Mouse (Mus musculus) C2C12 (cell line): Measurements from ENCODE around the gene Gm3233.

Experiments used
- CTCF ChIP-seq: IDR thresholded peaks from one replicate; pipeline ENCODE4 v1.5.1; 2011; ENCODE audit not compliant: control insufficient read depth, insufficient read depth, insufficient read length
- FOSL1 ChIP-seq: IDR thresholded peaks from one replicate; pipeline ENCODE4 v1.8.0; 2011; ENCODE audit warnings: mild to moderate bottlenecking, low read length; ENCODE audit not compliant: poor library complexity, insufficient read depth, severe bottlenecking

DNA sequence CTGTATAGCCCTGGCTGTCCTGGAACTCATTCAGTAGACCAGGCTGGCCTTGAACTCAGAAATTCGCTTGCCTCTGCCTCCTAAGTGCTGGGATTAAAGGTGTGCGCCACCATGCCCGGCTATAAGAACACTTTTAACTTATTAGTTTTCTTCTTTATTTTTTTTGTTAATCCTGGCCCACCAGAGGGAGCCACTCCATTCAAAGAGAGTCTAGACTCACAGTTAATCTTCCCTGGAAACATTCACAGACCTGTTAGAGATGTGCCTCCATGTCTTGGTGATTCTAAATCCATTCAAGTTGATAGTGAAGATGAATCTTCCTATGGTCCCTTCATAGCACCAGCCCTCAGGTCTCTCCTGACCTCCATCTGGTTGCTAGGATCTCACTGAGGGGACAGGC lies 49.7 kb downstream of the Gm3233 start:
- no peak for TF ChIP-seq CTCF
- TF ChIP-seq FOSL1: no peak
